Mouse (Mus musculus) C2C12 (cell line): ENCODE results near the gene C2cd5.

ENCODE experiments used
- CTCF ChIP-seq: IDR thresholded peaks from one replicate; pipeline ENCODE4 v1.5.1; 2011; ENCODE audit not compliant: control insufficient read depth, insufficient read depth, insufficient read length
- FOSL1 ChIP-seq: IDR thresholded peaks from one replicate; pipeline ENCODE4 v1.8.0; 2011; ENCODE audit warnings: mild to moderate bottlenecking, low read length; ENCODE audit not compliant: poor library complexity, insufficient read depth, severe bottlenecking
- MAX ChIP-seq: IDR thresholded peaks from one replicate; pipeline ENCODE4 v1.6.1; 2011; ENCODE audit warnings: mild to moderate bottlenecking, control low read depth
- MYOD1 ChIP-seq: IDR thresholded peaks from one replicate; pipeline ENCODE4 v1.6.1; 2011; ENCODE audit warnings: low read depth; ENCODE audit not compliant: control insufficient read depth, insufficient read length
- MYOG ChIP-seq: IDR thresholded peaks from one replicate; pipeline ENCODE4 v1.6.1; 2011; ENCODE audit not compliant: control insufficient read depth, insufficient read length; ENCODE audit errors: extremely low read depth

DNA sequence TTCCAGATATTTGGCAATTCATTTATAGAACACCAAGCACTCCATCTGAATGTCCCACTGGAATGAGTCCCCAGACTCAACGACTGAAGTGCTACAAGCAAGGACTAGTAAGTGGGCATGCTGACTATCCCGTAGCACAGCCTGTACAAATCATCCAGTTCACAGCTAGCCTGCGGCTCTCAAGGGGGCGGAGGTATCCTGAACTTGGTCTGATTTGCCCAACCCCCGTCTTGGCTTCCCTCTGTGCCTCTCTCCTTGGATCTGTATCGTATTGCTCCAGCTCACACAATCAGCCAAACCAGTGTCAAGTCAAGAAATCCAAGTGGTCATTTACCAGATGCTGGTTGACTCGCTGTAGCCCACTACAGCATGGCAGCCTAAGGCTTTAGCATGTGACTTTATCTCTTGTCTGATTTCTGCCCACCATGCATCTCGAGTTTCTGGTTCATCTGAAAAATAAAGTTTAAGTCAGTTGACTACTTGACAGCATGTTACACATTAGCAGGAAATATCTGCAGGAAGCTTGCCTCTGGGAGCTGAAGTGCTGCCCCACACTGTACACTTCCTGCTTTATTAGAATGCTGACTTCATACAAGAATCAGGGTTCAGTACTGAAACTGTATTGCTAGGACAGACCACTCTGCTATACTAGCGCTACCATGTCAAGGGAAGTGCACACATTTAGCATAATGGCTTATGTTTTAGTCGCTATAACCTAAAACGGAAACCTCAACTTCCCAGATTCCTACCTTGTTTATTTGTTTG, 50.0 kb downstream of the C2cd5 start:
- TF ChIP-seq CTCF (no peak), MYOD1 (no peak), FOSL1 (no peak), MYOG (no peak), MAX (no peak)
